Mouse (Mus musculus) erythroblast, embryonic 14.5 days (primary cell): ENCODE measurements around the gene Stk4.

Experiments used
- GATA1 ChIP-seq: IDR thresholded peaks from 2 replicates; pipeline ENCODE4 v1.6.1; 2012; ENCODE audit warnings: low read length, inconsistent platforms, mixed read lengths
- TAL1 ChIP-seq: IDR thresholded peaks from 3 replicates; pipeline ENCODE4 v1.6.1; 2012; ENCODE audit warnings: low read length, inconsistent platforms, mixed read lengths

DNA sequence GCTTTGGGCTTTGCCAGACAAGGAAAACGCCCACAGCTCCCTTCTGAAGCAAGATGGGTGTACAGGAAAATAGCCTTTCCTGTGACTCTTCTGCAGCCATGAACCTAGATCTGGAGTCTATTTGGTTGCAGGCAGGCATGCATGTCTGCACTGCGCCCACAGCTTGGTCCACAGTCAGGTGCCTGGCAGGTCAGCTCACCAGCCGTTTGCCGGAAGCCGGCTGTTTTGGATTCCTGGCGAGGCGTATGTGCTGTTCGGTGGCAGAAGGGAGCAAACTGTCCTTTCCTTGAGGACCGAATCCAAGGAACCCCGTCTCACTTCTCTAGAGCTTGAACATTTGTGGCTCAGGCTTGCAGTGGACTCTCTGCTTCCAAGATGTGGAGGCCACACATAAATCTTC lies 83.9 kb downstream of the Stk4 start:
- TF ChIP-seq GATA1 (no peak), TAL1 (no peak)
